Mouse (Mus musculus) embryonic facial prominence, embryonic 14.5 days (tissue): ENCODE data around the gene Rab24. TPM values are rescaled to one million over a fixed set of nuclear protein-coding genes. Genes with fewer than 3 reads are reported as not detected.

ENCODE experiments used
- ATAC-seq: fragments of 200-750 bp; cut with Nextera tagmentation; 2 replicates; pipeline ENCODE4 v1.8.0; 2017; ENCODE audit warnings: low read depth, moderate number of reproducible peaks, moderate TSS enrichment
- DNase-seq: peaks from one replicate; pipeline ENCODE4 v3.0.0-alpha.2; 2015; ENCODE audit warnings: low spot score
- H3K27ac ChIP-seq: fragments of 300-500 bp; sonication (generic); replicated peaks from 2 replicates; pipeline ENCODE4 v1.5.1; 2014; ENCODE audit warnings: low read depth, mild to moderate bottlenecking, low read length, moderate library complexity
- H3K27me3 ChIP-seq: fragments of 300-500 bp; sonication (generic); replicated peaks from 2 replicates; pipeline ENCODE4 v1.6.1; 2014; ENCODE audit warnings: low read length; ENCODE audit not compliant: control insufficient read depth, insufficient read depth
- H3K36me3 ChIP-seq: fragments of 300-500 bp; sonication (generic); 2 replicates; pipeline ENCODE4 v1.6.1; 2014; ENCODE audit warnings: low read length, mixed read lengths; ENCODE audit not compliant: control insufficient read depth, insufficient read depth
- H3K4me1 ChIP-seq: fragments of 300-500 bp; sonication (generic); 2 replicates; pipeline ENCODE4 v1.6.1; 2014; ENCODE audit warnings: antibody characterized with exemption, low read length; ENCODE audit not compliant: control insufficient read depth, insufficient read depth
- H3K4me2 ChIP-seq: fragments of 300-500 bp; sonication (generic); 2 replicates; pipeline ENCODE4 v1.6.1; 2014; ENCODE audit warnings: low read depth, mild to moderate bottlenecking, low read length, moderate library complexity, mixed read lengths
- H3K4me3 ChIP-seq: fragments of 300-500 bp; sonication (generic); 2 replicates; pipeline ENCODE4 v1.5.1; 2014; ENCODE audit warnings: low read depth, mild to moderate bottlenecking, low read length
- H3K9ac ChIP-seq: fragments of 300-500 bp; sonication (generic); 2 replicates; pipeline ENCODE4 v1.6.1; 2014; ENCODE audit warnings: low read depth, mild to moderate bottlenecking, low read length, moderate library complexity, mixed read lengths
- H3K9me3 ChIP-seq: fragments of 300-500 bp; sonication (generic); 2 replicates; pipeline ENCODE4 v1.6.1; 2016; ENCODE audit warnings: low read length; ENCODE audit not compliant: control insufficient read depth
- WGBS: fragments of 180-500 bp; shearing (Covaris S2); extraction: QIAGEN DNeasy Blood & Tissue Kit; methylation state at CpG from one replicate; pipeline ENCODE4 v1.1.7; 2014; 5-methylcytosine and 5-hydroxymethylcytosine counted together
- polyA plus RNA-seq: library from polyadenylated mRNA; unstranded; fragments of >200 nt; fragmentation: Nextera tagmentation; extraction: Ambion mirVana; gene quantifications from 2 replicates; pipeline ENCODE4 v1.2.1, GENCODE M21; 2014

The Rab24 gene
- polyA plus RNA-seq, 1 experiment from 2014 or later = 92.1 TPM

- no peak for DNase-seq
- Histone ChIP-seq H3K9me3 (no peaks in the 10 kb centered on the region), H3K9ac (peak overlapping the region; percentile 73), H3K36me3 (peaks cover 8% of the 10 kb centered on the region), H3K4me1 (peaks cover 17% of the 10 kb centered on the region; the same call in 1 of the 2 replicates), H3K27me3 (no peaks in the 10 kb centered on the region), H3K27ac (peak overlapping the region; percentile 89), H3K4me3 (peak overlapping the region; percentile 75), H3K4me2 (peak overlapping the region; percentile 92)
- WGBS = 40% methylated on average over 14 of the region's 14 CpGs
- ATAC-seq = no peak; the same call in 1 of the 2 replicates
Measured at GRCm38 (mm10) chr13:55330567-55331400, 9.0 kb upstream of the Rab24 start.

GRCm38 (mm10) chr13:55329683-55330566, 8.2 kb upstream of the Rab24 start, which contains the start of gene Mxd3:
Gene Mxd3 (minus strand): TSS chr13:55329823.
- Histone ChIP-seq H3K27ac (peak within 1 kb of the TSS; percentile 89), H3K4me1 (peaks cover 17% of the 10 kb centered on the region; the same call in 1 of the 2 replicates), H3K4me3 (peak within 1 kb of the TSS; percentile 75), H3K36me3 (peaks cover 16% of the 10 kb centered on the region), H3K27me3 (no peaks in the 10 kb centered on the region), H3K4me2 (peak within 1 kb of the TSS; percentile 92), H3K9ac (peak within 1 kb of the TSS; percentile 73), H3K9me3 (no peaks in the 10 kb centered on the region)
- ATAC-seq (peak; percentile 88), DNase-seq (peak; percentile 93)
- under 1% methylated on average over 29 of the region's 82 CpGs for WGBS

DNA sequence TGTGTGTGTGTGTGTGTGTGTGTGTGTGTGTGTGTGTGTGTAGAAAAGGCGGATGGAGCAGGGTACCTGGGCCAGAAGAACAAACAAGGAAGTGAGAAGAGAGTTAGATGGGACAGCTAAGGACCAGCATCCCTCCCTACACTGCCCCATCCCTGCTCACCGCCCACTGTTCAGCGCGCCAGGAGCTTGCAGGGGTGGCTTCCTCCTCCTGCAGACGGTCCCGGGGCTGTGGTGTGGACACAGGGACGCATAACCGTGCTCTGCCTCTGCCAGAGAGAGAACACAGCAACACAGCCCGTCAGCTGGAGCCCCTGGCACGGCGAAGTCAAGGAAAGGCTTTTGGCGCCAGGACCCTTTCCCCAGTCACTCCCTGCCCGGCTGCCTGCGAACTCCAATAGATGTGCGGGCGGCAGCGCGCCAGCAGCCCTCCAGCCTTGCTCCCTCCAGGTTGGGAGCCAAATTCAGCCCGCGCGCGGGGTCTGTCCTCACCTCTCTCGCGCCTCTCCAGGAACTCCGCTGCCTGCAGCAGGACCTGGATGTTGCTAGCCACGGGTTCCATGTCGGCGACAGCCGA, 7.5 kb upstream of the Rab24 start:
- ATAC-seq (peak; percentile 6), DNase-seq (peak; percentile 68)
- Histone ChIP-seq H3K4me2 (peak overlapping the region; percentile 92), H3K27ac (peak overlapping the region; percentile 48), H3K36me3 (peaks cover 21% of the 10 kb centered on the region), H3K9ac (peak overlapping the region; percentile 73), H3K4me3 (peak overlapping the region; percentile 75), H3K27me3 (no peaks in the 10 kb centered on the region), H3K4me1 (peaks cover 17% of the 10 kb centered on the region; the same call in 1 of the 2 replicates), H3K9me3 (no peaks in the 10 kb centered on the region)
- WGBS = 0% methylated on average over 20 of the region's 29 CpGs

- ATAC-seq = no peak
- H3K4me2 ChIP-seq = peak overlapping the region; percentile 92
- no peak for DNase-seq
- no peaks in the 10 kb centered on the region for H3K9me3 ChIP-seq
- peaks cover 17% of the 10 kb centered on the region; the same call in 1 of the 2 replicates for H3K4me1 ChIP-seq
- 80% methylated on average over 4 of the region's 4 CpGs for WGBS
- no peak overlapping the region for H3K27ac ChIP-seq
- H3K27me3 ChIP-seq = no peaks in the 10 kb centered on the region
- peak overlapping the region; percentile 75 for H3K4me3 ChIP-seq
- peaks cover 27% of the 10 kb centered on the region for H3K36me3 ChIP-seq
- peak overlapping the region; percentile 73; the same call in 1 of the 2 replicates for H3K9ac ChIP-seq
Measured at GRCm38 (mm10) chr13:55328641-55329040, 6.9 kb upstream of the Rab24 start.

DNA sequence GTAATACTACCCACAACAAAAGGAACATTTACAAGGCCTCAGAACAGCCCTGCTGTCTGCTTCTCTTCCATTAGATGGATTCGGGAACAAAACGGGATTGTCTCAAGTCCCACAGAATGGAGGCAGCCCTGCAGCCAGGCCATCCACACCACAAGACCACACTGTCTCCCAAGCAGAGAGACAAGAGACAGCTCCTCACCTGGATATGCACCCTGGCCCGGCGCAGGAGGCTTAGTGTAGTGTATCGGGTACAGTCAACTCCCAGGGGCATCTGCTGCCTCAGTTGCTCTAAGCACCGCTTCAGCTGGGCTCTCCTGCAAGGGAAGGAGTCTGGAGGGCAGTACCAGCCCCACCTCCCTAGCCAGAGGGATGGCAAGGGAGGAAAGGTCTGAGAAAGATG, 6.4 kb upstream of the Rab24 start:
- Histone ChIP-seq H3K9ac (peak overlapping the region; percentile 73), H3K4me3 (peak overlapping the region; percentile 75), H3K9me3 (no peaks in the 10 kb centered on the region), H3K4me2 (peak overlapping the region; percentile 92), H3K27ac (no peak overlapping the region), H3K27me3 (no peaks in the 10 kb centered on the region), H3K4me1 (peaks cover 22% of the 10 kb centered on the region), H3K36me3 (peaks cover 32% of the 10 kb centered on the region)
- DNase-seq (no peak), ATAC-seq (no peak)
- WGBS = 80% methylated on average over 6 of the region's 6 CpGs

DNA sequence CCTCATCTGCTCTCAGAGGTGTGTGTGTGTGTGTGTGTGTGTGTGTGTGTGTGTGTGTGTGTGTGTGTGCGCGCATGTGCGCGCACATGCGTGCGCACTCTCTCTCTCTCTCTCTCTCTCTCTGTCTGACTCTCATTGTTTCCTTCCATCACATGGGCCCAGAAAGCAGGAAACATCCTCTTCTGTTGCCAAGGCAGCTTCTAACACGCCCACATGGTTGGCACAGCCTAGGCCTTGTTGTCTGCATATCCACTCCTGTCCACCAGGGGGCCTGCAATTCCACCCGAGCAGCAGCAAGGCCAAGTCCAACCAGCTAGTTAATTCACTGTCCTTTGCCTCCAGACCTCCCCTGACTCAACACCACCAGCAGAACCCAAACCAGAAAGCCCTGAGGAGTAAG, 5.9 kb upstream of the Rab24 start:
- H3K4me1 ChIP-seq = peaks cover 25% of the 10 kb centered on the region
- H3K4me2 ChIP-seq = peak overlapping the region; percentile 92
- H3K36me3 ChIP-seq = peaks cover 37% of the 10 kb centered on the region
- no peak overlapping the region for H3K27ac ChIP-seq
- ATAC-seq (0 out of 2 replicates have a peak, but pooled peaks have one; percentile 17), DNase-seq (peak; percentile 89)
- no peaks in the 10 kb centered on the region for H3K9me3 ChIP-seq
- H3K27me3 ChIP-seq = no peaks in the 10 kb centered on the region
- H3K4me3 ChIP-seq = peak overlapping the region; percentile 75
- no peak overlapping the region for H3K9ac ChIP-seq
- 53% methylated on average over 8 of the region's 8 CpGs for WGBS

DNA sequence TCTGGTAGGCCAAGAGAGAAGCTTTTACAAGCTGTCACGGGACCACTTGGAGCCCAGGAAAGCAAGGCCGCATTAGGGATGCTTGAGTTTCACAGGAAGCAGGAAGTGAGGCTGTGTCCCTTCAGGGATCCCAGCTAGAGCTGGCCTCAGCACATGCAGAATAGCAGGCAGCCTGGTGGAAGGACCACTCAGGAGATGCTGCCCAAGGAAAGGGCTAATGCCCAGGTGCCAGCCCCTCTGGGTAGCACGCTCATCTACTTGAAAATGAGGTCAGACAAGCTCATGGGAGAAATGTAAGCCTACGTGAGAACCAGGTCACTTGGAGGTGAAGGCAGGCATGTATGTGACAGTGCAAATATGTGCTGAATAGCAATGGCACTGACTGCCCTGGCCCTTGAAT, 5.4 kb upstream of the Rab24 start:
- Histone ChIP-seq H3K9ac (no peak overlapping the region), H3K4me3 (no peak overlapping the region), H3K27me3 (no peaks in the 10 kb centered on the region), H3K9me3 (no peaks in the 10 kb centered on the region), H3K4me2 (no peak overlapping the region; the same call in 1 of the 2 replicates), H3K36me3 (peaks cover 39% of the 10 kb centered on the region), H3K4me1 (peaks cover 25% of the 10 kb centered on the region), H3K27ac (no peak overlapping the region)
- 54% methylated on average over 4 of the region's 4 CpGs for WGBS
- no peak for DNase-seq
- no peak for ATAC-seq

GRCm38 (mm10) chr13:55325596-55325995, 3.9 kb upstream of the Rab24 start:
- DNase-seq = no peak
- no peaks in the 10 kb centered on the region for H3K27me3 ChIP-seq
- no peak for ATAC-seq
- H3K9me3 ChIP-seq = no peaks in the 10 kb centered on the region
- no peak overlapping the region for H3K27ac ChIP-seq
- H3K36me3 ChIP-seq = peaks cover 39% of the 10 kb centered on the region
- H3K9ac ChIP-seq = no peak overlapping the region
- WGBS = 90% methylated on average over 5 of the region's 11 CpGs
- H3K4me1 ChIP-seq = peaks cover 20% of the 10 kb centered on the region
- no peak overlapping the region for H3K4me2 ChIP-seq
- H3K4me3 ChIP-seq = no peak overlapping the region
